Mouse (Mus musculus) thymus, adult 2 months (tissue): ENCODE results near the gene Abcc4. TPM values are rescaled to one million over a fixed set of nuclear protein-coding genes. Genes with fewer than 3 reads are reported as not detected.

ENCODE experiments used
- DNase-seq: peaks from one replicate; pipeline ENCODE4 v3.0.0; 2021
- H3K27ac ChIP-seq: fragments of 200-500 bp; 2 replicates; pipeline ENCODE4 v1.5.1; 2012; ENCODE audit warnings: low read length, control low read depth; ENCODE audit not compliant: control insufficient read depth, insufficient read depth
- H3K27me3 ChIP-seq: fragments of 200-500 bp; 2 replicates; pipeline ENCODE4 v1.6.1; 2012; ENCODE audit warnings: mild to moderate bottlenecking, low read length, moderate library complexity, mixed read lengths; ENCODE audit not compliant: control insufficient read depth, insufficient read depth
- H3K36me3 ChIP-seq: fragments of 200-500 bp; 2 replicates; pipeline ENCODE4 v1.6.1; 2012; ENCODE audit warnings: mild to moderate bottlenecking, low read length, moderate library complexity; ENCODE audit not compliant: control insufficient read depth, insufficient read depth
- H3K4me1 ChIP-seq: fragments of 200-500 bp; replicated peaks from 2 replicates; pipeline ENCODE4 v1.6.1; 2012; ENCODE audit warnings: low read length; ENCODE audit not compliant: control insufficient read depth, insufficient read depth
- H3K4me3 ChIP-seq: fragments of 200-500 bp; 2 replicates; pipeline ENCODE4 v1.5.1; 2012; ENCODE audit warnings: mild to moderate bottlenecking, low read length, control low read depth, moderate library complexity; ENCODE audit not compliant: control insufficient read depth, insufficient read depth
- CTCF ChIP-seq: fragments of 200-500 bp; IDR thresholded peaks from 2 replicates; pipeline ENCODE4 v1.5.1; 2012; ENCODE audit warnings: mild to moderate bottlenecking, control low read depth, low read length, moderate library complexity, borderline replicate concordance; ENCODE audit not compliant: control insufficient read depth, poor library complexity, insufficient read depth; ENCODE audit errors: extremely low read depth
- POLR2A ChIP-seq: fragments of 200-500 bp; IDR thresholded peaks from 2 replicates; pipeline ENCODE4 v1.6.1; 2012; ENCODE audit warnings: mild to moderate bottlenecking, low read length, control low read depth, moderate library complexity; ENCODE audit not compliant: control insufficient read depth, poor library complexity, insufficient read depth; ENCODE audit errors: extremely low read depth
- WGBS: fragments of 180-500 bp; shearing (Covaris S2); methylation state at CpG from one replicate; pipeline ENCODE4 v1.1.7; 2018; 5-methylcytosine and 5-hydroxymethylcytosine counted together
- polyA plus RNA-seq: library from polyadenylated mRNA; depleted of rRNA; stranded (reverse); fragments of >200 nt; gene quantifications from 2 replicates; pipeline ENCODE4 v1.2.3, GENCODE M21; 2012

Abcc4 gene
- polyA plus RNA-seq, 1 experiment, result 5.5 TPM

GRCm38 (mm10) chr14:118719566-118720174 lies 13.7 kb upstream of the Abcc4 start:
- Histone ChIP-seq H3K27ac (no peak overlapping the region), H3K36me3 (no peaks in the 10 kb centered on the region), H3K4me1 (no peaks in the 10 kb centered on the region; the same call in 1 of the 2 replicates), H3K4me3 (no peak overlapping the region), H3K27me3 (no peaks in the 10 kb centered on the region)
- no peak for DNase-seq
- 95% methylated on average over 10 of the region's 10 CpGs for WGBS
- TF ChIP-seq CTCF, result no peak
- no peak for TF ChIP-seq POLR2A

DNA sequence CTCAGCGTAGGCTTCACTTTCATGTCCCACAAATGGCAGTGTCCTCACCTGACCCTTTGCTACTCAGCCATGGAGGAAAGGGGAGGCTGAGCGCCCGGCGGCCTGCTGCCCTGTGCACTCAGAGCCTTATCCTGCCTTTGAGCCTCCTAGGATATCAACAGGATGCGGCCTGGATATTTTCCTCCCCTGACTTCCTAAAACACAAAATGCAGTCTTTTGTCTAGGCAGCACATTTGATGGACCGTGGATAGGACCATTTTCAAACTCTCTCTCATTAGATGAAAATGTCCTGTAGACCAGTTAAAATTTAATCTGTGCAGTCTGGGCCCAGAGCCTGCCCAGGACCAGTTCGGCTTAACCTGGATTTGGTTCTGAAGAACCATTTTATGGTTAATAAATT lies 12.6 kb upstream of the Abcc4 start:
- Histone ChIP-seq H3K27ac (no peak overlapping the region), H3K4me3 (no peak overlapping the region), H3K36me3 (no peaks in the 10 kb centered on the region), H3K27me3 (no peaks in the 10 kb centered on the region), H3K4me1 (no peaks in the 10 kb centered on the region)
- no peak for TF ChIP-seq POLR2A
- TF ChIP-seq CTCF, result no peak
- WGBS, result 93% methylated on average over 7 of the region's 7 CpGs
- no peak for DNase-seq

GRCm38 (mm10) chr14:118716372-118717312 lies 10.6 kb upstream of the Abcc4 start:
- TF ChIP-seq POLR2A, result no peak
- no peak for TF ChIP-seq CTCF
- no peak overlapping the region for H3K27ac ChIP-seq
- DNase-seq, result no peak

DNA sequence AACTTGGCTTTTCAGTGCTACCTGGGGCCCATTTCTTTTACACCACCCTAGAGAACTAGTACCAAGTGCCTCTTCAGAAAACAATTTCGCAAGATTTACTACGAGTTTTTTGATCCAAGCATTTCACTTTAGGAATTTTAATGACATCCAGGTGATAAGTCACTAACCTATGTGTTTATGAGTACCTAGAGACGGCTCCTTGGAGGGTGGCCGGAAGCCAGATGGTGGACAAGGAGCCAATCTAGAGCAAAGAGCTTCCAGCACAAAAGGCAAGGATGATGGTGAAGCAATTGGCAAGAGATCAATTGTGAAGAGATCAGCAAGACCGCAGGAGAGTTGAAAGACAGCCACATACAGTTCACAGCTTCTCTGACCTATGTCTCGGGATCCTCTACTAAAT lies 8.7 kb upstream of the Abcc4 start:
- no peak overlapping the region for H3K4me3 ChIP-seq
- no peaks in the 10 kb centered on the region for H3K36me3 ChIP-seq
- no peaks in the 10 kb centered on the region for H3K27me3 ChIP-seq
- TF ChIP-seq POLR2A, result no peak
- TF ChIP-seq CTCF, result no peak
- no peak for DNase-seq
- no peak overlapping the region for H3K27ac ChIP-seq
- WGBS, result 93% methylated on average over 6 of the region's 6 CpGs
- H3K4me1 ChIP-seq, result peaks cover 2% of the 10 kb centered on the region; the same call in 1 of the 2 replicates

More at GRCm38 (mm10) chr14:118716372-118717312, 10.6 kb upstream of the Abcc4 start:
- no peaks in the 10 kb centered on the region for H3K4me1 ChIP-seq
- H3K36me3 ChIP-seq, result no peaks in the 10 kb centered on the region
- no peak overlapping the region for H3K4me3 ChIP-seq
- WGBS, result 85% methylated on average over 16 of the region's 16 CpGs
- no peaks in the 10 kb centered on the region for H3K27me3 ChIP-seq

GRCm38 (mm10) chr14:118714320-118714719 lies 8.3 kb upstream of the Abcc4 start:
- H3K36me3 ChIP-seq, result no peaks in the 10 kb centered on the region
- no peak overlapping the region for H3K4me3 ChIP-seq
- peaks cover 3% of the 10 kb centered on the region; the same call in 1 of the 2 replicates for H3K4me1 ChIP-seq
- TF ChIP-seq CTCF, result no peak
- no peak for TF ChIP-seq POLR2A
- no peak for DNase-seq
- 94% methylated on average over 2 of the region's 2 CpGs for WGBS
- no peaks in the 10 kb centered on the region for H3K27me3 ChIP-seq
- no peak overlapping the region for H3K27ac ChIP-seq

DNA sequence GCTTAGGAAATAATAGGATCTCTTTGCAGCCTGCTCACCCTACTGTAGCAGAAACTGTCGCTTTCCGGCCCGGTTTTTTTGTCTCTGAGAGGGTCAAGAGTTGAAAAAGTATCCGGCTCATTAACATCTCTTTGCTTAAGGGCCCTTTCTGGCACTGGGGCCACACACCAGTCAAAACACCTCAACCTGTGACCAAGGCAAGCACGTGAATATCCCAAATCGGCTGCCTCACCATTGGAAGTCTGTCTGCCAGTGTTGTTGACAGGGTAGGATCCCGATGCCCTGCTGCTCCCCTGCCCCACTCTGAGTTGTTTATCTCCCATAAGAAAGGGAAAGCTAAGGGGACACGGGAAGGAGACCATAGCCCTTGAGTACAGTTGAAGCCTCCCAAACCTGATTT lies 7.8 kb upstream of the Abcc4 start:
- H3K27me3 ChIP-seq, result no peaks in the 10 kb centered on the region
- H3K36me3 ChIP-seq, result no peaks in the 10 kb centered on the region
- no peak overlapping the region for H3K4me3 ChIP-seq
- no peak for DNase-seq
- WGBS, result 66% methylated on average over 8 of the region's 8 CpGs
- no peak overlapping the region for H3K27ac ChIP-seq
- TF ChIP-seq CTCF (no peak), POLR2A (no peak)
- peaks cover 3% of the 10 kb centered on the region; the same call in 1 of the 2 replicates for H3K4me1 ChIP-seq
